Mouse (Mus musculus): Measurements from ENCODE around the gene Cldn15.
"Not testable (repeated sequence)": the region's sequence is repeated elsewhere in the genome, so short reads cannot be mapped to it uniquely, and the experiment has no call there.

The Cldn15 gene

GRCm38 (mm10) chr5:136947874-136948273 lies 18.5 kb upstream of the Cldn15 start:
- intact Hi-C loops (cut with DNase I), result no loop called here

GRCm38 (mm10) chr5:136949551-136950336 lies 16.7 kb upstream of the Cldn15 start:
- intact Hi-C loops (cut with DNase I), result not testable (repeated sequence)

- intact Hi-C loops (cut with DNase I), result no loop called here
Observed at GRCm38 (mm10) chr5:136950521-136950920, 15.9 kb upstream of the Cldn15 start.

GRCm38 (mm10) chr5:136952153-136952552 lies 14.3 kb upstream of the Cldn15 start:
- intact Hi-C loops (cut with DNase I), result no loop called here

GRCm38 (mm10) chr5:136953015-136953414 lies 13.4 kb upstream of the Cldn15 start, which contains the start of gene Fis1:
Fis1 (plus strand) TSS chr5:136953275.
- intact Hi-C loops (cut with DNase I), result no loop called here

- intact Hi-C loops (cut with DNase I), result no loop called here
Observed at GRCm38 (mm10) chr5:136953440-136953951, 12.9 kb upstream of the Cldn15 start.

- intact Hi-C loops (cut with DNase I), result no loop called here
Observed at GRCm38 (mm10) chr5:136955622-136956021, 10.8 kb upstream of the Cldn15 start.

GRCm38 (mm10) chr5:136957250-136957649 lies 9.2 kb upstream of the Cldn15 start:
- intact Hi-C loops (cut with DNase I), result no loop called here

- intact Hi-C loops (cut with DNase I), result no loop called here
Observed at GRCm38 (mm10) chr5:136958991-136959605, 7.3 kb upstream of the Cldn15 start.

- intact Hi-C loops (cut with DNase I), result no loop called here
Observed at GRCm38 (mm10) chr5:136960053-136960452, 6.4 kb upstream of the Cldn15 start.

- intact Hi-C loops (cut with DNase I), result no loop called here
Observed at GRCm38 (mm10) chr5:136961334-136961982, 5.0 kb upstream of the Cldn15 start.

- intact Hi-C loops (cut with DNase I), result no loop called here
Observed at GRCm38 (mm10) chr5:136961983-136962461, 4.4 kb upstream of the Cldn15 start.

GRCm38 (mm10) chr5:136962501-136962900 lies 3.9 kb upstream of the Cldn15 start:
- intact Hi-C loops (cut with DNase I), result no loop called here

- intact Hi-C loops (cut with DNase I), result no loop called here
Observed at GRCm38 (mm10) chr5:136962966-136963540, 3.4 kb upstream of the Cldn15 start.

- intact Hi-C loops (cut with DNase I), result no loop called here
Observed at GRCm38 (mm10) chr5:136965210-136965609, 1.2 kb upstream of the Cldn15 start.

- intact Hi-C loops (cut with DNase I), result no loop called here
Observed at GRCm38 (mm10) chr5:136965686-136966085, 730 bp upstream of the Cldn15 start.

- intact Hi-C loops (cut with DNase I), result no loop called here
Observed at GRCm38 (mm10) chr5:136966861-136967455, 542 bp downstream of the Cldn15 start.

GRCm38 (mm10) chr5:136967592-136967991 lies 1.2 kb downstream of the Cldn15 start:
- intact Hi-C loops (cut with DNase I), result no loop called here

GRCm38 (mm10) chr5:136970703-136971102 lies 4.3 kb downstream of the Cldn15 start:
- intact Hi-C loops (cut with DNase I), result loop anchor here (2.0 kb wide), 1 partner anchor 42 kb away; no protein-coding TSS in a partner anchor

GRCm38 (mm10) chr5:136973670-136974069 lies 7.3 kb downstream of the Cldn15 start:
- intact Hi-C loops (cut with DNase I), result no loop called here

- intact Hi-C loops (cut with DNase I), result no loop called here
Observed at GRCm38 (mm10) chr5:136977769-136978168, 11.4 kb downstream of the Cldn15 start.
